Mouse (Mus musculus): ENCODE results near the gene Smco4.
"Not testable (repeated sequence)": the region's sequence is repeated elsewhere in the genome, so short reads cannot be mapped to it uniquely, and the experiment has no call there.

Smco4 gene

DNA sequence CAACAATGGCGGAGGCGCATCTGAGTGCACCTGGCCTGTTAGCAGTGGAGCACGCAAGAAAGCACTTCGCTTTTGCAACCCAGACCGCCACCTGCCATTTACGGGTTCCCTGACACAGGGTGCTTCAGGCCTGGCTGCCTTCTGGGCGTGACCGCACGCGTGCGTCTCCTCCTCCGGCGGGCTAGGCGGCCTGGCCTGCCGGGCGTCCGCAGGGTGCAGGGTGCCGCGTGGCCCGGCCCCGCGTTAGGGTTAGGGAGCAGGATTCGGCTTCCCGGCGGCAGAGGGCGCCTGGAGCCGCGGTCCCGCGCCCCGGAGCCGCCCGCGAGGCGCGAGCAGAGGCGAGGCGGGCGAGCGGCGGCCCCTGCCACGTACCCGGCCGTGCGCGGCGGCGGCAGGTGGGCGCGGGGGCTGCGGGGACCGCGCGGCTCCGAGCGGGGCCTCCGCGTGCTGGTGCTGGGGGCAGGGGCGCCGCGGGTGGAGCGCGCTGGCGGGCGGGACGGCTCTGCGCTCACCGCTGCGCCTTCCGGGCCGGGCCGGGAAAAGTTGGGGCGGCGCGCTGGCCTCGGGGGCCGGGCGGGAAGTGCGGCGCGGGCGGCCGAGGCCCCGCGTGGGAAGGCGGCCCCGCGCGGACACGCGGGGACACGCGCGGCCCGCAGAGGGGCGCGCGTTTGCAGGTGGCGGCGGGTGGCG lies at the start of gene Smco4:
Gene Smco4, plus strand, starts transcription at position 198 of the 690 bp plus-strand sequence.
- DNase-seq (ENCODE audit: low spot score): peak; percentile 66

DNA sequence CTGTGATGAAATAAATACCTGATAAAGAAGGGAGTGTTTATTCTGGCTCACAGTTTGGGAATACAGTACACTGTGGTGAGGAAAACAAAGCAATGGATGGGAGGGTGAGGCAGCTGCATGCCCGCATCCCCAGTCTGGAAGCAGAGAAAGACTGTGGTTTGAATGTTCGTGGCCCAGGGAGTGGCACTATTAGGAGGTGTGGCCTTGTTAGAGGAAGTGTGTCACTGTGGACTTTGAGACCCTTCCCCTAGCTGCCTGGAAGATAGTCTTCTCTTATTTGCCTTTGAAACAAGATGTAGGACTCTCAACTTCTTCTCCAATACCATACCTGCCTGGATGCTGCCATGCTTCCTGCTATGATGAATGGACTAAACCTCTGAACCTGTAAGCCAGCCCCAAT lies 45.8 kb upstream of the Smco4 start:
- DNase-seq (ENCODE audit: low spot score): no peak

DNA sequence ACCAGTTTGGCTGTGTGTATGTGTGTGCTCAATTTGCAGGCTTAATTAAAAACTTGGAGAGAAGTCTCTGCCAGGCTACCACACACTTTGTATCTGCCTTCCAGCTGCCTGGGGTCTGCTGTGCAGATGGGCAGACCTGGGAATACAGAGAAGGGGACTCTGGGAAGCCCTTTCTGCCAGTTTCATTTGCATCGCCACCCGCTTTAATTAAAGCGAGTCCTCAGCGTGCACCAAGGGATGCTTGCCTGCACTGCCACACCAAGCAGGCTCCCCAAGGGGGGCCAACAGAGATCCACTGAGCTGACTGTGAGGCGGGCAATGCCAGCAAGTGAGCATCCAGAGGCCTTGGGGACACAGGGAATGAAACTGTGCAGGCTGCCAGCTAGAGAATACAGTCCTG lies 42.3 kb upstream of the Smco4 start:
- DNase-seq (ENCODE audit: low spot score): no peak

DNA sequence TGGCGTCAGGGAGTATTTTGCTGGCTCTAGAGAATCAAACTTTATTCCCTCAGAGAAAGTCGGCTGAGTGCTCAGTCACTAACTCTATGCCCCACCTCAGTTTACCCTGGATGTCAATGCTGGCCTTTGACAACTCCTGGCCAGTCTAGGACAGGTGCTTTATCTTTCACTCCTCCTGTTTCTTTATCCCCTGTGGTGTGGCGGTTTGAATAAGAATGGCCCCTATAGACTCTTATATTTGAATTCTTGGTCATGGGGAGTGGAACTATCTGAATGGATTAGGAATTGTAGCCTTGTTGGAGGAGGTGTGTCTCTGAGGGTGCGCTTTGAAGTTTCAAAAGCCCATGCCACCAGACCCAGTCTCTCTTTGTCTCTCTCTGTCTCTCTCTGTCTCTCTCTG lies 21.0 kb upstream of the Smco4 start:
- no peak for DNase-seq (ENCODE audit: low spot score)

GRCm38 (mm10) chr9:15473206-15473605 lies 20.0 kb upstream of the Smco4 start:
- no peak for DNase-seq (ENCODE audit: low spot score)

- DNase-seq (ENCODE audit: low spot score): peak; percentile 17
Measured at GRCm38 (mm10) chr9:15477556-15477955, 15.7 kb upstream of the Smco4 start.

DNA sequence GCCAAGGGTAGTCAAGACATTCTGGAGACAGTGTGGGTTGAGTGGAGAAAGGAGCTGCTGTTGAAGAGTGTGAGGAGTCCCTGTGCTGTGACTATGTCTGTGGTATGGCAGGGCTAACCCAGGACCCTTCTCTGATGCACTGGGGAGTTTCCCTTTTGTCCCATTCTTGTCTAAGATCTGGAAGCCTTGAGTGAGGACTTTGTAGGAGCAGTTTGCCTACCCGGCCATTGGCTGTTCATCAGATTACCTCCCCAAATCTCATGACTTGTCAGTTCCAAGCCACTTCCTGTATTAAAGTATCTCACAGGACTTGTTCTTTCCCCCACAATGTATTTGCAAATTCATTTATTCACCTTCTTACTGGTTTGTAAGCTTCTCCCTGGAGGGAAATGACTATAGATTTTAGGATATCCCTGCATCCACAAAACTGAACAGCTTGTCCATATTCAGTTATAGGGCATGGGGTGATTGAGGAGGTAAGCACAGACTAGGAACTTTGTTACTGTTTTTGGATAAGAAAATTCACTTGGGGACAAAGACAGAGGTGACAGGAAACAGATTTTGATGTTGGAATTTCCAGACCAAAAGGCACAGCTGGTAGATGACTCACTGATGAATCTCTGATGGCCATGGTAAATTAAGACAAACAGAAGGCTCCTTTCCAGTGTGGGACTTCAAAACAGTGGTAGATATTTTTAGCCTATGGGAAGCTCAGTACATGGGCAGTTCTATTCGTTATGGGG lies 5.4 kb upstream of the Smco4 start:
- no peak for DNase-seq (ENCODE audit: low spot score)

DNA sequence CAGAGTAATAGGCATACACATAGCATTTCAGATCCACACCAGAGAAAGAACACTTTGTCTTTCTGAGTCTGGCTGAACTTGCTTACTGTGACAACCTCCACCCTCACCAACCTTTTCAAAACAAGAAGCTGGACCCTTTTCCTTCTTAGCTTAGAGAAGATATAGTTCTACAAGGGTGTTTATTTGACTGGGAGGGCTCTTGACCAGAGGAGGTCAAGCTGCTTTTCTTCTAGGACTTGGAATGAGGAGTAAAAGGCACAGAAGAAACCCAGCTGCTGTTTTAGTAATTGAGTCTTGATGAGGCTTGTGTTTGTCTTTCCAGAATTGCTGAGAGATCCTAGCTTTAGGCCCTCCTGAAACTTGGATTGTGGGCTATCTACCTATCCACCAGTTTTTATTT lies 3.9 kb upstream of the Smco4 start:
- no peak for DNase-seq (ENCODE audit: low spot score)

GRCm38 (mm10) chr9:15490331-15491100 lies 2.7 kb upstream of the Smco4 start:
- DNase-seq (ENCODE audit: low spot score): no peak

DNA sequence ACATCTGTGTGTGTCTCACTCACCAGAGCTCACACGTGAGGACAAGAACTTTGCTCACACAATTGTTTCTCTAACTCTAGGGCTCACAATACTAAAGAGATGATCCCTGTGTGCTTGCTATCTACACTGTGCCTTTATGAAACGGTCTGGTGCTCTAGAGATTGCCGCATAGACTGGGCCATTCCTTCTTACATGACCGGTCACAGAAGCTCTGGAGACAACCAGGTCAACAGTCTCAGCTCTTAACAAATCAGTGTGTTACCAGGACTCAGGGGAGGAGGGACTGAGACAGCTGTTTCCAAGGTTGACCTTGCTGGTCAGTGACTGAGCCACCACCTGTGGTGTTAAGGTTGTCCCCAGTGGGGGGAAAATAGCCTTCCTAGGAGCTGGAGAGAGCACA lies 1.5 kb upstream of the Smco4 start:
- no peak for DNase-seq (ENCODE audit: low spot score)

GRCm38 (mm10) chr9:15492401-15492800 lies 831 bp upstream of the Smco4 start:
- no peak for DNase-seq (ENCODE audit: low spot score)

- peak; percentile 56 for DNase-seq (ENCODE audit: low spot score)
Measured at GRCm38 (mm10) chr9:15493925-15494558, 810 bp downstream of the Smco4 start.

DNA sequence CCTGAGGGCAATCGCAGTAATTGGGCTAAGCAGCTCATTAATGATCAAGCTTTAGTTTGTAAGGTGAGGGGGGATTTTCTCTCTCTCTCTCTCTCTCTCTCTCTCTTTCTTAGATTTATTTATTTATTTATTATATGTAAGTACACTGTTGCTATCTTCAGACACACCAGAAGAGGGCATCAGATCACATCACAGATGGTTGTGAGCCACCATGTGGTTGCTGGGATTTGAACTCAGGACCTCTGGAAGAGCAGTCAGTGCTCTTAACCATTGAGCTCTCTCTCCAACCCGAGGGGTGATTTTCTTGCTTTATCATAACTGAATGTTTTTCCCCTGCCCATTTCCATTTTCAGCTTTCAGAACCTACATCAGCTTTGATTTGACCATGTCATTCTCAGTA lies 2.0 kb downstream of the Smco4 start:
- not testable (repeated sequence) for DNase-seq (ENCODE audit: low spot score)

DNA sequence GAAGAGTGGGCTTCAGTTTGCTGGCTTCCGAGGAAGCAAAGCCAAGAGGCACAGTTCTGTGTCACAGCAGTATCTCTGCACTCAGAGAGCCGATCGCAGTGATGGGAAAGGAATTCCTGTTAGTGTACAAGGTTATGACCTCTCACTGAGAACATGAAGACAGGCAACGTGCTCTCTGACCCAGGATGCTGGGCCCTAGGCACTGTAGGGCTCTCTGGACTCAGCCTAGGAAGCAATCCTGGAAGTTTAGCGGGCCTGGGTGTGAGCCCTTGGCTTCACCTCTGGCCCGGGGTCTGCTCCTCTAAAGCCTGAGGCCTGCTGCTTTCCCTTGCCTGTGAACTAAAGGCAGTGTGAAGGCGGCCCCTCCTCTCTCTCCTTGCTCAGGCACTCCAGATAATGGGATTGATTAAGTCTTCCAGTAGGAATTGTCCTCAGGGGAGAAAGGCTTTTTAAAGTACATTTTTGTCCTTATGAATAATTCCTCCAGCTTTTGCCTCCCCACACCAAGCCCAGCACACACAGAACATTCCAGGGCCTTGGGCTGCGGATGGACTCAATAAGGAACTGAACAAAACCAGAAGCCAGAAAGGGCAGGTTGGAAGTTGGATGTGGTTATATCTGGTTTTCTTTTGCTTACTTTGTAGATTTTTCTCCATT lies 2.8 kb downstream of the Smco4 start:
- DNase-seq (ENCODE audit: low spot score): no peak

- DNase-seq (ENCODE audit: low spot score): no peak
Measured at GRCm38 (mm10) chr9:15500025-15500424, 6.8 kb downstream of the Smco4 start.

DNA sequence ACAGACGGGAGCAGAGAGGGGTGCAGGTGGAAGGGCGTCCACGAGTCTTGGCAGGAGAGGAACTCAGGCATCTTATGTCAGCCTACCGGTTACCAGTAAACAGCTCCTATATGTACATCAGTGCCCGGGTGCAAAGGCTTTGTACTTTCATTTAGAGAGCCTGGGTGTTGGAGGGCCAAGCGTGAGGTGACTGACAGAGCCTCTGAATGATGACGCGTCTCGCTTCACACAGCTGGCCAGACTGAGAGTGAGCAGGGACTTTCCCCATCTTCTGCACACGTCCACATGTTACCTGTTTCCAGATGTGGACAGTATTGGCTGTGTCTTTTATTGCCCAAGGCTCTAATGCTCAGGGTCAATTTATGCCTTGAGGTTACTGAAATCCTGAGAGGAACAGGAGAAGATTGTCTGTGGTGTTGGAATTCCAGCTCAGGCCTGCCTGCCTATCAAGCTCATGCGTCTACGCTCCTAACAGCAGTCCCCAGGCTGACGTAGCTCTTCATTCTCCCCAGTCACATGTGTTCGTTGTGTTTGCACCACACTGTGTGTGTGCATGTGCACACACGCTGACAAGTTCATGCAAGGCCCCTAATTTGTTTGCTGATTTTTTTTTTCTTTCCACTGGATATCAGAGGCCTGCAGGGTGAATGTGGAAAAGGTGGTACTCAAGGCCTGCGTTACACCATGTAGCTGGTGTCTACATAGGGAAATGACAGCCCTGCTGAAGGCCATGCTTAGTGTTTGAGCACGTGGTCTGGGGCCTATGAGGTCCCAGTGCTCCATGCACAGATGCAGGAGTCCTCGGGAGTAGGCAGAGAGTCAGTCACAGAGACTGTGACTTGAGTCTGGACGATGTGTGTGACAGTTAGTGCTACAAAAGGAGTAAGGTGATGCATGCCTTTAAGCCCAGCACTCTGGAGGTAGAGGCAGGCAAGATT lies 8.4 kb downstream of the Smco4 start:
- DNase-seq (ENCODE audit: low spot score): no peak

DNA sequence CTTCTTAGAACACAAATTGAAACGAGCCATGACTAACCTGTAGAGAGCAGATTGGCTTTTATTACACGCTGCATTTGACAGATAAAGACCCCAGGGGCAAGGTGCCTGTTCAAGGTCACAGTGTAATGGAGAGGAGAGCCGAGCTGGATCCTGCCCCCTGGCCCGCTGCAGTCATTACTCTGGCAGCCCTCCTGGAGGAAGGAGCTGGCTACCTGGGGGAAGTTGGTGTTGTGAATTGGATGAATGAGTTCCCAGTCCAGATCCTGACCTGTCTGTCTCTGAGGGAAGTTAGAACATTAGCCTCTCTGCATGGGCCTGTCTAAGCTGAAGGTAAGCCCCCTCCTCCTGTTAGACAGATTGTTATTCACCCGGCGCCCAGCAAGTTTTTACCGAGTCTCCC lies 9.2 kb downstream of the Smco4 start:
- DNase-seq (ENCODE audit: low spot score): no peak

GRCm38 (mm10) chr9:15503307-15503706 lies 10.1 kb downstream of the Smco4 start:
- DNase-seq (ENCODE audit: low spot score): no peak

- DNase-seq (ENCODE audit: low spot score): no peak
Measured at GRCm38 (mm10) chr9:15503827-15504226, 10.6 kb downstream of the Smco4 start.

GRCm38 (mm10) chr9:15505288-15505687 lies 12.1 kb downstream of the Smco4 start:
- DNase-seq (ENCODE audit: low spot score): no peak

DNA sequence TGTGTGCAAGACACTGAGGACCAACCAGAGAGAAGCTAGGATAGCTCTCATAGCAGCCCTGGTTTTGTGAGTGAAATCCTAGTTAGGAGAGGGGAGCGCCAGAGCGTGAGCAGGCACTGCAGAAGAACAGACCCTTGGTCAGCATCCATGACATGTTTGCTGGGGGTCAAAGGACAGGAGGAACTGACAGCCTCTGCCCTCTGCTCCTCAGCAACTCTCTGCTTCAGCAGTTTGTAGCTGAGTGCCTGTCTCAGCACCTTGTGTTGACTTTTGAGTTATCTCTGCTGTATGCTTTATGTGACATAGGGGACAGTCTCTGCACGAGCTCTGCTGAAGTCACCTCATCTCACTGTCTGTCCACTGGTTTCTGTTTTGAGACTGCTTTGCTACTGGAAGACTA lies 13.6 kb downstream of the Smco4 start:
- no peak for DNase-seq (ENCODE audit: low spot score)

All from ovary, postnatal 14 days (tissue).